Mouse (Mus musculus) erythroblast, embryonic 14.5 days (primary cell): Measurements from ENCODE around the gene Fam210b. TPM values are rescaled to one million over a fixed set of nuclear protein-coding genes. Genes with fewer than 3 reads are reported as not detected.
A peak's percentile ranks its signal among the peaks of the same experiment; 100 is the strongest.

Source experiments
- H3K27me3 ChIP-seq: 2 replicates; pipeline ENCODE4 v1.6.1; 2012; ENCODE audit warnings: inconsistent platforms; ENCODE audit not compliant: control insufficient read depth
- H3K36me3 ChIP-seq: 2 replicates; pipeline ENCODE4 v1.6.1; 2012; ENCODE audit warnings: mild to moderate bottlenecking, inconsistent platforms; ENCODE audit not compliant: control insufficient read depth
- H3K4me1 ChIP-seq: 2 replicates; pipeline ENCODE4 v1.6.1; 2012; ENCODE audit warnings: inconsistent platforms; ENCODE audit not compliant: control insufficient read depth
- H3K4me3 ChIP-seq: replicated peaks from 2 replicates; pipeline ENCODE3; 2012; ENCODE audit warnings: moderate library complexity, mild to moderate bottlenecking, inconsistent platforms
- H3K9me3 ChIP-seq: 2 replicates; pipeline ENCODE4 v1.6.1; 2012; ENCODE audit warnings: low read length, inconsistent platforms, mixed read lengths; ENCODE audit not compliant: control insufficient read depth
- GATA1 ChIP-seq: IDR thresholded peaks from 2 replicates; pipeline ENCODE4 v1.6.1; 2012; ENCODE audit warnings: low read length, inconsistent platforms, mixed read lengths
- TAL1 ChIP-seq: IDR thresholded peaks from 3 replicates; pipeline ENCODE4 v1.6.1; 2012; ENCODE audit warnings: low read length, inconsistent platforms, mixed read lengths
- polyA plus RNA-seq: library from polyadenylated mRNA; stranded (reverse); fragments of >175 nt; gene quantifications from 2 replicates; pipeline ENCODE4 v1.2.3, GENCODE M21; 2012

Fam210b gene
- polyA plus RNA-seq, 1 experiment, result 48.5 TPM

DNA sequence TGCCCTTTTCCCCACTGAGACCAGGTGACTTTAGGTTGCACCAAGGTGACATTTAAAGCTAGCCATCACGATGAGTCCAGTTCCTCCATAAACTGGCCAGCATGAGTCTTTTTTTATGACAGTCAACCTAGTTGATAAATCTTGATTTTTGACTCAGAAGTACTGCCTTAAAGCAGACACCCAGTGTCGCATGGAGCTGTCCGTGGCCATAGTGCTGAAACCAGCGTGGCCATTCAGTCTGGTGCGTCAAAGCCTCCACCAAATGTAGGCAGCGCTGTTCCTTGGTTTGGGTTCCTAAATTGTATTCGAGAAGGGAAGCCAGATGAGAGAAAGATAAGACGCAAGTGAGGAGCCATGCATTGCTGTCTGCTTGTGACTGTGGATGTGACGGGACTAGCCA is 24.5 kb upstream of the Fam210b start:
- H3K4me1 ChIP-seq, result no peaks in the 10 kb centered on the region
- H3K27me3 ChIP-seq, result no peaks in the 10 kb centered on the region; the same call in 1 of the 2 replicates
- H3K9me3 ChIP-seq, result peaks cover 5% of the 10 kb centered on the region; the same call in 1 of the 2 replicates
- no peaks in the 10 kb centered on the region for H3K36me3 ChIP-seq
- TF ChIP-seq GATA1 (no peak), TAL1 (no peak)
- no peak overlapping the region for H3K4me3 ChIP-seq

- no peak for TF ChIP-seq GATA1
- TF ChIP-seq TAL1, result no peak
- no peaks in the 10 kb centered on the region for H3K36me3 ChIP-seq
- H3K4me1 ChIP-seq, result no peaks in the 10 kb centered on the region; the same call in 1 of the 2 replicates
- H3K4me3 ChIP-seq, result no peak overlapping the region
- peaks cover 40% of the 10 kb centered on the region for H3K27me3 ChIP-seq
- H3K9me3 ChIP-seq, result peaks cover 6% of the 10 kb centered on the region
Observed at GRCm38 (mm10) chr2:172328248-172328647, 17.1 kb upstream of the Fam210b start.

DNA sequence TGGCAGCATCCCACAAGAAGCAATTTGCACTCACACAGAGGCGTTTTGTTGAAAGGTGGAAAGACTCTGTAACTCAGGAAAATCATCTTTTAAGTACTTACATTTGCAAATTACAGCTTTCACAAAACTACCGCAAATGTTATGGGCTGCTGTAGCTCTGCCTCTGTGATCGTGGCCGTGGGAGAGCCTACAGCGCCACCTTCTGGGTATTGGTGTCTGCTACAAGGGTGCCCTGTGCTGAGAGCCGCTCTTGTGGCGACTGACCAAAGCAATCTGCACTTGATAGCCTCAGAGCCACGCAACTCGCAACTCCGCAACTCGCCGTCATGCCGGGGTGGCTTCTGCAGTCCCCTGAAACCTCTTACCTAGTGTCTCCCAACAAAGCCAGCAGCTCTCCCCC is 16.2 kb upstream of the Fam210b start:
- no peaks in the 10 kb centered on the region; the same call in 1 of the 2 replicates for H3K4me1 ChIP-seq
- H3K9me3 ChIP-seq, result peaks cover 6% of the 10 kb centered on the region
- no peak overlapping the region for H3K4me3 ChIP-seq
- TF ChIP-seq GATA1, result no peak
- TF ChIP-seq TAL1, result no peak
- H3K27me3 ChIP-seq, result peaks cover 45% of the 10 kb centered on the region
- no peaks in the 10 kb centered on the region for H3K36me3 ChIP-seq

- no peaks in the 10 kb centered on the region for H3K36me3 ChIP-seq
- peaks cover 31% of the 10 kb centered on the region for H3K27me3 ChIP-seq
- peaks cover 15% of the 10 kb centered on the region for H3K9me3 ChIP-seq
- no peak for TF ChIP-seq TAL1
- H3K4me1 ChIP-seq, result no peaks in the 10 kb centered on the region
- no peak overlapping the region for H3K4me3 ChIP-seq
Observed at GRCm38 (mm10) chr2:172338206-172338942, 7.0 kb upstream of the Fam210b start.

- TF ChIP-seq TAL1 (no peak), GATA1 (no peak)
- H3K4me1 ChIP-seq, result peaks cover 16% of the 10 kb centered on the region
- H3K27me3 ChIP-seq, result peaks cover 27% of the 10 kb centered on the region
- H3K4me3 ChIP-seq, result no peak overlapping the region
- H3K9me3 ChIP-seq, result peaks cover 15% of the 10 kb centered on the region
- H3K36me3 ChIP-seq, result no peaks in the 10 kb centered on the region; the same call in 1 of the 2 replicates
Observed at GRCm38 (mm10) chr2:172340936-172341335, 4.4 kb upstream of the Fam210b start.

DNA sequence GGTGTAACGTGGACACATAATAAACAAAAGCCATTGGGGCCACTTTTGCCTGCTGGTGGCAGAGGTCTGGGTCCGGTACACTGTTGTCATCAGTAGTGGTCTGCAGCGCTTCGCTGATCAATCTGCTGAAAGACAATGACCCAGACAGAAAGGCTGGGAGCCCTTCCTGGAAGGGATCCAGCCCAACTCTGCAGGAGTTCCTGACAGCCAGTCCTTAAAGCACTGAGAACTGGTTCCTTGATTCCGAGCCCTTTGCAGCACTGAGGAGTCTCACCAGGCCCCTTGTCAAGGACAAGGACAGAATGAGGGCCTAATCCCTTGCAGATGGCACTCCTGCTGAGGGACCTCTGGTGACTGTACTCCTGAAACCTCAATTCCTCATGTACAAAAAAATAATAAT is 3.8 kb upstream of the Fam210b start:
- Histone ChIP-seq H3K36me3 (peaks cover 6% of the 10 kb centered on the region), H3K9me3 (peaks cover 12% of the 10 kb centered on the region), H3K4me3 (no peak overlapping the region), H3K27me3 (peaks cover 27% of the 10 kb centered on the region), H3K4me1 (peaks cover 16% of the 10 kb centered on the region)
- no peak for TF ChIP-seq GATA1
- no peak for TF ChIP-seq TAL1

DNA sequence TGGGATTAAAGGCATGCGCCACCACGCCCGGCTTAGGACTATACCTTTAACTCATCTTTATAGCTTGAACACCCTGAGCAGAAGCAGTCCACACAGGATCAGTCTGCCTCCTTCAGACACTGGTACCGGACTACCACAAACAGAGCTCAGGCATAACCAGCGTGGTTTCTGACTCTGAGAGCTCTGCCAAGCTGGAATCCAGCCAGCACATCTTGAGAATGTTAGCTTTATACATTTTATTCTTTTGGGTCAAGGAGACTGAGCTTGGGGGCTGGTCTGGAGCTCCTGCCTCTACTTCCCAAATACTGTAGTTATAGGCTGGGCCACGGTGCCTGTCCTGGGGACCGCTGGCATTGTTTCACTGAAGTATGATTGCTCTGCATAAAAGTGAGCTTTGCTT is 1.6 kb upstream of the Fam210b start:
- Histone ChIP-seq H3K4me3 (no peak overlapping the region), H3K27me3 (peaks cover 22% of the 10 kb centered on the region), H3K4me1 (peaks cover 36% of the 10 kb centered on the region), H3K36me3 (peaks cover 28% of the 10 kb centered on the region), H3K9me3 (peaks cover 6% of the 10 kb centered on the region)
- TF ChIP-seq GATA1 (no peak), TAL1 (no peak)

- Histone ChIP-seq H3K4me3 (peak overlapping the region; percentile 86), H3K4me1 (peaks cover 45% of the 10 kb centered on the region), H3K27me3 (peaks cover 20% of the 10 kb centered on the region), H3K36me3 (peaks cover 37% of the 10 kb centered on the region), H3K9me3 (no peaks in the 10 kb centered on the region; the same call in 1 of the 2 replicates)
- no peak for TF ChIP-seq GATA1
- no peak for TF ChIP-seq TAL1
Observed at GRCm38 (mm10) chr2:172344669-172345068, 696 bp upstream of the Fam210b start.

DNA sequence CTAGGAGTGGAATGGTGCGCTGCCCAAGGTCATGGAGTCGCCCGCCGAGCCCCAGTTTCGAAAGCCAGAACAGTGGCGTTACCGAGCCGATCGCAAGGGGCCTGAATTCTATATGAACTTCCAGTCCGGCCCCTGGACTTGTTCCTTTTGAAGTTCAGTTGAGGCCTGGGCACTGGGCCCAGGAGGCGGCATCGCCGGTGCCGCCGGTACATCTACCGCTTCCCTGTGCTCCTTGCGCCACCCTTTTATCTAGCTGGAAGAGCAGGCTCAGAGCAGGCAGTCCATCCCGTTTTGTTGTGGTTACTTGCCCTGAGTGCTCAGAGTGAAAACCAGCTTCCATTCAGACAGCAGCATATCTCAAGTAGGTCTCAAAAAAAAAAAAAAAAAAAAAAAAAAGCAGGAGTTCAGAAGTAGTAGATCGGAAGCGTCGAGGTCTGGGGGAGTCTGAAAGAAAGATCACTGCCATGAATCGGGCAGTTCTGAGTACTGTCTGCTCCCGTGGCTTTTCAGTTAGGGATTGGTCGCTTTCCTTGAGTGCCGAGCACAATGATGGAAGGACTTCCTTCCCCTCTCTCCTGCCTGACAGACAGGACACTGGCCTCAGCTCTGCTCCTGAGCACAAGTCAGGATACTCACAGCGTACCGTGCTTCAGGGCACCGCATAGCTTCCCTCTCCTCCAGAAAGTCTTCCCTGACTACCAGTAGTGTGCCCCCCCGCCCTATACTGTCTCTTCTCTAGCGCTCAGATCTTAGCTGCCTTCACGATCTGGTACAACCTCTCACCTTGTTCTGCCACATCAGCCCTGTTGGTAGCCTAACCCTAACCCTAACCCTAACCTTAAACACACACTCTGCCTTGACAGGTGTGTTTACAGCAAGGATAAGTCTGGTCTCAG is 917 bp downstream of the Fam210b start:
- peaks cover 12% of the 10 kb centered on the region for H3K27me3 ChIP-seq
- peaks cover 61% of the 10 kb centered on the region for H3K4me1 ChIP-seq
- TF ChIP-seq TAL1, result no peak
- no peak for TF ChIP-seq GATA1

More for the DNA sequence above, 917 bp downstream of the Fam210b start:
- peaks cover 53% of the 10 kb centered on the region for H3K36me3 ChIP-seq
- H3K9me3 ChIP-seq, result no peaks in the 10 kb centered on the region; the same call in 1 of the 2 replicates
- H3K4me3 ChIP-seq, result peak overlapping the region; percentile 86
